Mouse (Mus musculus) thymus, postnatal 14 days (tissue): Measurements from ENCODE around the gene Fabp7.

Experiments used
- DNase-seq: peaks from one replicate; pipeline ENCODE4 v3.0.0; 2021

Fabp7 gene

DNA sequence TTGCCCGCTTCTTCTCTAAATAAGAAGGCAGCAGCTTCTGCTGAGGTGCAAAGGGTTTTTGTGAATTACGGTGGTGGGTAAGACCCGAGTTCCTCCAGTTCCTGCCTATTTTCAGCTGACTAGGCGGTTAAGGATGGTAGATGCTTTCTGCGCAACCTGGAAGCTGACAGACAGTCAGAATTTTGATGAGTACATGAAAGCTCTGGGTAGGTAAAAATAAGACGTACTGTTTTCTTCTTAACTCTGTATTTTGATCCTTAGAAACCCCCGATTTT is at the start of gene Fabp7:
Fabp7 (plus strand) TSS at position 6 of the 275 bp plus-strand sequence.
- no peak for DNase-seq

DNA sequence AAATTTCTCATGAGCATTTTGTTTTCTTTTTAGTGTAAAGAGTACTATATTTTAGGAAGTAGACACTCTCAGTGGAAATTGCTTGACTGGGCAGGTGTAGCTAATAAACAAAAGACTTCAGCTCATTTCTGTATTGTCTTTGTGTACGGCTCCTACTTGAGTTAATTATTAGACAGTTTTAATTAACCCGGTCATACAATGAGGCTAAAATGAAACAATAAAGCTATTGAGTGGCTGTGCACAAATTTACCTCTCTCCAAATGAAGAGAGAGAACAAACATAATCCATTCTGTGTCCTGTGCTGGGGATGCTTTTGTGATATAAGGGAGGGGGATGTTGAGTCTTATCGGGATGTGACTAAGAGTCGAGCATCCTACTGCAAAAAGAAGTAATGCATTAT is 43.9 kb upstream of the Fabp7 start:
- no peak for DNase-seq

DNA sequence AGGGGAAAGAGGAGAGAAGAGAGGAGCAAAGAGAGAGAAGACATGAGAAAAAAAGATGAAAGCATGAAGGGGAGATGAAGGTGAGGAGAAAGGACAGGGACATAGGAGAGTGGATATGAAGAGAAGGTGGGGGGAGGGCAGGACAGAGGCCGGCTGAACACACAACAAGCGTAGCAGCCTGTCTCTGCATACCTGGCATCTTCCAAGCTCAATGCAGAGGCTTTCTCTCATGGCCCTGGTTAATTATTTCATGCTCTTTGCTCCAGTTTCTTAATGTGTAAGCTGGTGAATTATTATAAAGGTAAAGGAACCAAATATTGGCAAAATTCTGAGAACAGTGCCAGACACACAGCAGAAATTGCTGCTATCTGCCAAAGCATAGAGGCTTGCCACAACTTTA is 43.3 kb upstream of the Fabp7 start:
- DNase-seq = no peak

DNA sequence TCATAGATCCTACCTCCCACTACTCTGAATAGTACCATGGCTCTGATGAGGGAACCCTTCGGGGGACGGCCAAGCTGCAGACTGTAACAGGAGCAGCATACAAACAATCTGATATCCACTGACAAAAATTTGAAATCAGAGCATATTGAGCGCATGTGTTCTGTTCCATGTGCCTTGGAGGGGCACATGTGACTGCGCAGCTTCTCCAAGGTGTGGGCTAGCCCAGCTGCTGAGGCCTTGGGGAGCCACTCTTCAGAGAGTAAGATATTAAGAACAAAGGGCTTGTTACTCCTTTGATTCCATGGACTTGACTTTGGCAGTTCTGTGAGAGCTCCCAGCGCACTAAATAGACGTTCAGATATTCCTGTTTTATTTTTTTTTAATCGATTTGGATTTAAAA is 41.6 kb upstream of the Fabp7 start:
- no peak for DNase-seq

DNA sequence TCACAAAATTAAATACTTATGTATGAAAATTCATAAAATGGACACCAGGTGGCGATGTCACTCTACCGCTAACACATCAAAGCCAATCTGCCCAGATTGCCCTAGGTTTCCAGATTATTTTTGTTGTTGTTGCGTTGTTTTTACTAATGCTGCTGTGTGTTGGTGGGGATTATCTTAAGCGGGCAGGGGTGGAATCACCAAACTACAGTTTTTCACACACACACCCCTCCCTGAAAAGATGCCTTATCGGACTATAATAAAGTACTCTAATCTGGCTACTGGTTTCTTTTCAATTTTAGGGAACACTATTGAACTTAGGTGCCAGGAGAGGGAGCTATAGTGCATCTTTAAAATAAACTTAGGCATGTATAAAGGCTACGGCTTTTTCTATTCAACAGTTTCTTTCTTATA is 41.1 kb upstream of the Fabp7 start:
- DNase-seq = peak; percentile 42

DNA sequence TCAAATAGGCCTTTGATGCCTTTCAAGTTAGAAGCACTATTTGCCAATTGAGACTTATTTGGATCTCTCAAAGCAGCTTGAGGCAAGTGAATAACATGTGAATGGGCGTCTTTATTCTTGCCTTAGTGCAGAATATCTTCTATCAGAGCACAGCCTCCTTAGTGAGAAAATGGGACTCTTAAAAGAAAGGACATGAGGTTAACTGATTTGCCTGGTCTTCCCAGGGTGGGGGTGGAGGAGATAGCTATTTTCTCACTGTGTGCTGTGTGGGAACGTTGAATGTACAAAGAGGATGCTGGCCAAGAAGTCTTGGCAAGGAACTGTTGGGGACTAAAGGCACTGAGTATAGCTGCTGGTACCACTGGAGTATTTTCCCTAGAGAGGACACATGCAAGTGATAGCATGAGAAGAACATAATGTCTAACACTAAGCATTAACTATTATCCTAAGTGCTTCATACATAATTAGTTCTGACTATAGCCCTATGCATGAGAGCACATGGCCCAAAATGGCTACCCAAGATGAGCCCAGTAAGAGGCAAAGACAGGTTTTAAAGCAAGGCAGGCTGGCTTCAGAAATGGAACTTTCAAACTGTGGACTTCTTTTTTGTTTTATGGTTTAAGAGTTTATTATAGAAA is 40.4 kb upstream of the Fabp7 start:
- no peak for DNase-seq

DNA sequence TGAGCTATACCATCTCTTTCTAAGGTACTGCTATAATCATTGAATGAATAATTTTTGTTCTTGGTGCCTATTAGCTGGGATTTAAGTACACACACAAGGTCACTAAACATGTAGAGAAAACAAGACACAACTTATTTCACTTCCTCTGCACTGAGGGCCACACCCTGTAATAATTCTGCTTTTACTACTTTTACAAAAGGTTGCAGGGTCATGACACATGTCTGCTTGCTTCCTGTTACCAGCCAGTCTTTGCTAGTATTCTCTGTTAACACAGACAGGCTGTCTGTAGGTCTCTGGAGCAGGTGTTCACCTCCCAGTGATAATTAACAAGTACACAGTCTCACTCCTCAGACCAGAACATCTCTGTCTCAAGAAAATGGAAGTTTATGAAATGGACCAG is 39.2 kb upstream of the Fabp7 start:
- no peak for DNase-seq

DNA sequence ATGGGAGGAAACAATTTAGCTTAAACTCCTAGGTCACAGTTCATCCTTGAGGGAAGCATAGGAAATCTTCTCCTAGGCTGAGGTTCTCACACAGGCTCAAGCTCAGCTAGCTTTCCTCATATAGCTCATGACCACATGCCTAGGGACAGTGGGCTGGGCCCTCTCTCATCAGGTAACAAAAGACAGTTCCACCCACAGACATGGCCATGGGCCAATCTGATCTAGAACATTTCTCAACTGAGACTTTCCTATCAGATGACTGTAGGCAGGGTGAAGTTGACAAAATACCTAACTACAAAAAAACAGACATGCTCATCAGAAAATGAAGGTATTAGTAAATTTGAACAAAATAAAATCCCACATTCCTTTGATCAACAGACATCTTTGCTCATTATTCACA is 37.6 kb upstream of the Fabp7 start:
- DNase-seq = no peak

DNA sequence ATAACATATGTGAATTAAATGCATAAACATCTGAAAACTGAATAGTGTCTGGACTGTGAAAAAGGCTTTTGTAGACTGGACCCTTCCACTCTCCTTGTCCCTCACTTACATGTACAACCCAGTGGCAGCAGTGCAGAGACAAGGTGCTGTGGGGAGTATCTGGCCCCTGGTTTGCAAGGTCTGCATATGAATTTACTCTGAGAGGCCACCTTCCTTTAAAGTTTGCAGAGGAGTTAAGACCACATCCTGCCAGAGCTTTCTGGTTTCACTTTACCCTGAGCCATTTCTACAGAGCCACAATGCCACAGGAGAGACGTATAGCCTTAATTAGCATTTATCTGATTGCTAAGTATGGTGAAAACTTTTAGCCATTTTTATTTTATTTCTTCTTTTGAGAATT is 31.3 kb upstream of the Fabp7 start:
- DNase-seq = peak; percentile 42

DNA sequence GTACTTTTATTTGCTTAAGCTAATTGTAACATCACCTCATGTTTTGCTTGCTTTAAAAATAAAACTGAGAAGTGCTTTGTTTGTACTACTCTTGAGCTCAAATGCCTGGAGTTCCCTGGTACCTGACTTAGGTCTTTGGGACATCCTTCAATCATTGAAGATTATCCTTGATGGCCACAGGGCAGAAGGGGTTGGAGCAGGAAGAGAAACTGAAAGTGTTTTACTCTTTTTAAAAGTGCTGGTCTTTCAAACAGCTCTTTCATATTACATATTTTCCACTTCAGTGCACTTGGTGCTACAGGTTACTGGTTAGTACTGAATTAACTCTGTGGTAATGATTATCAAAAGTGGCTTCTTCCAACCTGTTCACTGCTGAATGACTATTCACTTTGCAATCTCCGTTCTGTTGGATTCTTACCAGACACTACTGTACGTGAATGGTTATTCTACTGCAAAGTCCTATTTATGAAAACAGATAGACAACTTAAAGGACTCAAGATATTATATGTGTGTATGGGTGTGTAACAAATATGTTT is 29.4 kb upstream of the Fabp7 start:
- DNase-seq = no peak

DNA sequence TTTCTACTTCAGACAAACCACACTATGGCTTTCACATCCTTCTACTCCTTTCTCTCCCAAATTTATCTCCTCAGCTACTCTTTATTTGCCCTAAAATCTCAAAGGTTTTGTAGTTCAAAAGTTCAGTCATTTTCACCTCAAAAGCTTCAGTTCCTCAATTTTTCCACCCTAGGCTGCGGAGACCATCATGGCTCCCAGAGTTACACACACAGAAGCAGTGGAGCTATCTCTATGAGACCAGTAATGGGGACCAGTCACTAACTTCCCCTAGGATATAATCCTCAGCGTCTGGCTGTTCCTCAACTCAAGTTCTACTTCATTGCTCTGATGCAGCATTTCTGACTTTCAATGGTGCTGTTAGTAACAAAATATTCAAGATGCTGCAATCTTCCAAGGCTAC is 25.7 kb upstream of the Fabp7 start:
- DNase-seq = no peak

DNA sequence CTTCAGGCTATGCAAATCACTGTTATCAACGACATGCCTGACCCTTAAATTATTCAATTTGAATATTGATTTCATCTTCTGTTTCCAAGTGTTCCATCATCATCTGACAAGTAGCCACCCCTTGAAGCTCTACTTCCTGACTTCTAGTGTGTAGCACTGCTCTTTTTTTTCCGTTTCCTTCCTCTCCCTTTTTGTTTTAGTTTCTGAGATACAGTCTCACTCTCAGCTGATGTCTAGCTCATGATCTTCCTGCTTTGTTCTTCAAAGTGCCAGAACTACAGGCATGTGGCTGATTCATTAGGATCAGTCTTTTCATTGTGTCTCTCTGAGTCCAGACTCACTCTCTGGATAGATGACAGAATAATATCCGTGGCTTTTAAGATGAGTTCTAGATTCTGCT is 24.0 kb upstream of the Fabp7 start:
- no peak for DNase-seq

DNA sequence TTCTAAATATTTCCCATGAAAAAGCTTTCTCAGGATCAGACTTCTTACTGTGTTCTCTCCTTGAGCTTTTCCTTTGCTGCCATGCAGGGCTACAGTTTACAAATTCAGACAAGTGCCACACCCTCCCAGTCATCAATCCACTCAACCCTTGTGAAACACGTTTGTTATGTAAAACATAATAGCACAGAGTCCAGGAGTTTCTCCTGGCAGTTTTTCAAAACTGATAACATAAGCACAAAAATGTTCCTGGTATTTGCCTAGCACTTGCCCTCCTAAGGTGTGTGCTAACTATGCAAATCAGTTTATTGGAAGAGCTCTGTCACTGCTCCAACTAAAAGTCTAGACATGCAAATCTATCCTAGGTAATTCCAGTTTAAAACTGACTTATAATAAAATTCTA is 21.6 kb upstream of the Fabp7 start:
- no peak for DNase-seq

DNA sequence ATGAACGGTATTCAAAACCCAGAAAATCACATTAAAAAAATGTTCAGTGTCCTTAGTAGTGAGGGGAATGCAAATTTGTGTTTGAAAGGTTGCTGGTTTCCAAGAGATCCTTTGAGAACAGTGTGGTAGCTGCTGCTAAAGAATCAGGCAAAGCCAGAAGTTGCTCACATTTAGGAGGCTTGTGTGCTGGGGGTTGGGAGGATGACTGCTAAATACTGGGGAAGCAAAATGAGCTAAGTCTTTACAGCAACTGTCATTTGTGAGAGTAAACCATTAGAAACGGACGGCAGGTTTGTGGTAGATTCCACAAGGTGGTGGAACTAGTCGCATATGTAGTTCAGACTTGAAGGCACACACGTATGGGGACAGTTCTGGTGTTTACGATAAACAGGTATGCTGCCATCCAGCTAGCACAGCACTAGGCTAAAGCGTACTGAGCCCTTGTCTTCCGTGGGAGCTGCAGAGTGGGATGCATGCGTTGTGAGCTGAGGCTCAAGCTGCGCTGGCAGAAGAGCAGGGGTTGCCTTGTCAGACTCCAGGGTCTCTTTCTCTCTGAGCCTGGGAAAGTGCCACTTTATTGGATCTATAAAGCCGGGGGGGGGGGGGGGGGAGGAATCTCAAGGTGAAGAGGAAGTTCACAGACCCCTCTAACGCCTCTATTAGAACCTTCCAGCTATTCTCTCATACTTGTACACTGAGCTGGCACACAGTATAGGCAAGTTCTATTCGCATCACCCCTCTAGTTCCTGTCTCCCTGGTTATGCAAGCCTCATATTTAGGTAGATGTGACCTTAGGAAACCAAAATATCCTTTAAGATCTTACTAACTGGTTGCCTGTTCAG is 1.2 kb upstream of the Fabp7 start:
- no peak for DNase-seq

DNA sequence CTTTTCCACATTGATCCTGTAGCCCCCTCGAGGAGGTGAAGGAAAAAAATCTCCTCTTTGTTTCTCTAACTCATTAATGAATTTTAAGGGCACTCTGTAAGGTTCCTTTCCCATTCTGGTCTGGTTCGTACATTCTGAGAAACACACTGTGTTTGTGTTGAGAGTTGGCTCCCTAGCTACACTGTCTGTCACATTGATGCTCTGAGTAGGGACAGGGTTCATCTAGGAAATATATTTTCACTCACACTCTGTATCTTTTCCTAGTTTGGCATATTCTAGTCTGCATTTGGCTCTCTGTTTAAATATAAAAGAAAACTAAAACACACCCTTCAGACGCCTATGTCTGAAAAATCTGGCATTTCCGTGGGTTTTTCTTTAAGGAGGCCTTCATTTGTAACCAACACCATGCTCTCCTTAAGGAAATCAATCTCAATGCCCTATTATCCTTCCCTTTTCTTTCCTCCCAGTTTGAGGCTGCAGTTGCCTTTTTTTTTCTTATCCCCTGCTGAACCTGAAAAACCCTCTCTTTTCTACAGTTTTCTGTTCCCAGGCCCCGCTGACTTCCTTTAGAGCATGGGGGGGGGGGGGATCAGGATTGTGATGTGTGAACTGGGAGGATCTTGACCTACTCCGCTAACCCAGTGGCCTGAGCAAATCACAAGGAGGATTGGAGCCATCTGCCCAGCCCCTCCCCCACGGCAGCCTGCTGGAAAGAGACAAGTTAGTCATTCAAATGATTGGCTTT is 378 bp upstream of the Fabp7 start:
- DNase-seq = no peak

DNA sequence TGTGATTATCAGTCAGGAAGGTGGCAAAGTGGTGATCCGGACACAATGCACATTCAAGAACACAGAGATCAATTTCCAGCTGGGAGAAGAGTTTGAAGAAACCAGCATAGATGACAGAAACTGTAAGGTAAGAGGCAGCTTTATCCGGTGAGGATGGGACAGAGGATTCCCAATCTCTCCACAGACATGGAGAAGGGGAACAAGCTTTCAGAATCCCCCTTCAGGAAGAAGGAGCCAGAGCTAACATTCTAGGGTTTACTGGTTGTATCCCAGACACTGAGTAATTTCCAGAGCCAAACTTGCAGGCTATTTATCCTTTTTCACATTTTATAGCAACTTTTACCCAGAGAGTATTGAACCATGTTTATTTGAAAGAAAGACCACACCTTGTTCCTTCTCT is 871 bp downstream of the Fabp7 start:
- no peak for DNase-seq

DNA sequence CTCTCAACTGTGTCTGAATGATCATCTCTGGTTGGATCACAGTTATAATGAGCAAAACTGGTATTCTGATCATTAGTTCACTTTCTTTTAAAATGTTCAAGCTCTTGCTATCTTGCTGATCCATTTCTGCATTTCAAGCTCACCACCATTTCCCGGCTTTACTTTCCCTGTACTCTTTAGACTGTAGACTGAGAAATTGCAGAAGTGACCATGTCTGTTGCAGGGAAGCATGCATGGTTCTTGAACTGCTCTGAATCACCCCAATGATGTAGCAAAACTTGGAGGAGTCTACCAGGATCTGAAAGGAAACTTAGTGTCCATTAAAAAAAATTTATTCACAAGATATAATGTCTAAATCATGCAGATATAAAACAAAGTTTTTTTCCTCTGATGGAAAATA is 8.3 kb downstream of the Fabp7 start:
- no peak for DNase-seq

DNA sequence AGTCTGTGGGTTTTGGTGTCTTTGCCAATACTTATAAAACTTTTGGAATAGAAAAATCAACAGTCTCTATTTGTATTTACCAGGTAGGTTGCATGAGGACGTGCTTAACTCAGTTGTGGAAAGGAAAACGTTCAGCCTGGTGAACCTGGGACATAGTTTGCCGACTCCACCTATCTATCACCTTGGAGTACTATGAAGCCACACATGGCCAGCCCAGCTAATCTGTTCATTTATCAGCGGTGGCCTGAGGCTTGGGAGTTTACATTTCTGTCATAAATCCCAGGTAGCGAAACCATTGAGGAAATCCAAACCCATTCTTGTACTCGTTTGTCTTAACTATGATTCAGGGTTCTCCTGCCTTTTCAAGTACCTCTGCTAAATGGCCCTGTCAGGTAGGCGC is 9.3 kb downstream of the Fabp7 start, which contains the start of gene Smpdl3a:
Smpdl3a (plus strand) TSS at position 318 of the 400 bp plus-strand sequence.
- no peak for DNase-seq

DNA sequence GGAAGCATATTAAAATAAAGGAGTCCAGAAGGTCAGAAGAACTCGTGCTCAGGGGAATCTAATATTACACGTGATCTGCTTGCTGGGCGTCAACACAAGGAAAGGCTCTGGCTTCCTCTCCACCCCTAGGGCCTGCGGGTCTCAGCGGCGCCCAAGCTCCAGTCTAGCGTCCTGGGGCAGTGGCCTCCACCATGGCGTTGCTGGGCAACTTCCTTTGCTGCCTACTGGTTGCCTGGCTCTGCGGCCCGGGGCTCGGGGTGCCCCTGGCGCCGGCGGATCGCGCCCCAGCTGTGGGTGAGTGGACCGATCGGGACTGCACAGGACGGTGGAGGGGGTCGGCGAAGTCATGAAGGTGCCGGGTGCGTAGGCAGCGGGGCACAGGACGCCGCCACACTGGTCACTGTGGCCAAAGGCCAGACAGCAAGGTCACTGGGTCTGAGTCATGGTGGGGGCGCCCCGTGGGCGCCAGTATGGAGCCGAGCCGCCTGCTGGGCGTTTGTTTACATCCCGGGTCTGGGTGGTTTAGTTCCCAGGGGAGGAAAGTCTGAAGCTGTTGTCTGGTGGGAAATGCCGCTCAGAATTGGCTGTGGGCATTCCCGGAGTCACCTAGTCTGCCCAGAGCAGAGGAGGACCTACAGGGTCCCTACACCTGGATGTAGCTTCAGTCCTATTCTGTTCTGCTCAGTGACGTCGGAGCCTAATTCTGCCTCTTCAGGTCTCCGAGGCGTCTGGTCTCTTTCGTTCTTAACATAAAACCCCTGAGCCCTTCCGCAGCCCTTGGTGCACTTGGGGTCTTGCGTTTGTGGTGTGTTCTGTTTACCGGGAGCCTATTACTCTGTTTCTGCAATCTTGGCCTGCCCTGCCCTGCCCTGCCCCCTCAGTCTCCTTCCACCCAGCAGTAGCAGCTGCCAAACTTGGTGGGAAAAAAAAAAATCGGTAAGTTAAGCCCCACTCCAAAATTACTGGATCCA is 10.1 kb downstream of the Fabp7 start:
- peak; percentile 51 for DNase-seq

DNA sequence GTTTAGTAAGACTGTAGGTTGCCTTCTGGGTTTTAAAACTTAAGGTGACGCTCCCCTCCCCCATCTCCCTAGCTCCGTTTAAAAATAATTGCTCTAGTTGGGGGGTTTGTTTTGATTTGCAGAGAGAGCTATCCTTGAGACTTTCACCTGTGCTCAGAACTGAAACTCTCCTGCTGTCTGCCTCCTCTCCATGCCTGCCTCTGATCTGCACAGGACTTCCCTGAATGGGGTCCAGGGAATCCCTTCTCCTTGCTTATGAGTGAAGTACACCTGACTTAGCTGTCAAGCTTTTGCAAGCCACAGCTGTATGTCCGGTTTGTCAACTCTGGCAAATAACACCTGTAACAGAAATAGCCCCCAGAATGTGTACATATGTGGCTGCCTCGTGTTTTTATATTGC is 10.9 kb downstream of the Fabp7 start:
- DNase-seq = peak; percentile 13

DNA sequence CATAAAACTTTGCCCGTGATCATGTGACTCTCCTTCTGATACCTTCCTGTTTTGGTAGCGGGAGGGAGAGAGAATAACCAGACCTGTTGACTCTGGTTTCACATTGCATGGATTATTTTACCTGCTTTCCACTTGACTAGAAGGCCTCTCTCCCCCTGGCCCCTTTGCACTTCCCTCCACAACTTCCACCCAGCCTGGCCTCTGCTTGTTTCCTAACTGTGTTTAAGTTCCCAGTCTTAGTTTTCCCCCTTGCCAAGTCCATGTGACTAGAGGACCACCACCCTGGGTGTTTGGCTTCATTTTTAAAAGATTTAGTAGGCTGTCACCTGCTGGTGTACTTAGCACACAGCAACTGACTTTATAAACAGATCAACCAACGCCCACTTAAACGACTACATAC is 11.4 kb downstream of the Fabp7 start:
- DNase-seq = peak; percentile 45

DNA sequence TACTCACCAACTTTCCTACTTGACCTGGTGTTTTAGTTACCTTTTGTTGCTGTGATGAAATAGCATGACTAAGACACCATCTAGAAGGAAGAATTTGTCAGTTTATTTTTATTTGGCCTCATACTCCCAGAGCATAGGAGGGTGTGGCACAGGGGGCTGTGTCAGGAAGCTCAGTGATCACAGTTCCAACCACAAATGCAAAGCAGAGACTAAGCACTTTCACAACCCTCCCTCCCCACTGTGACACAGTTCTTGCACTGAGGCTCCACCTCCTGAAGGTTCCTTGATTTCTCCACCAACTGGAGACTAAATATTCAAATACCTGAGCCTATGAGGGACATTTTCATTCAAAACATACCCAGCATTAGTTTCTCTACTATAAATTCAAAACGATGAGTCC is 14.8 kb downstream of the Fabp7 start:
- no peak for DNase-seq

DNA sequence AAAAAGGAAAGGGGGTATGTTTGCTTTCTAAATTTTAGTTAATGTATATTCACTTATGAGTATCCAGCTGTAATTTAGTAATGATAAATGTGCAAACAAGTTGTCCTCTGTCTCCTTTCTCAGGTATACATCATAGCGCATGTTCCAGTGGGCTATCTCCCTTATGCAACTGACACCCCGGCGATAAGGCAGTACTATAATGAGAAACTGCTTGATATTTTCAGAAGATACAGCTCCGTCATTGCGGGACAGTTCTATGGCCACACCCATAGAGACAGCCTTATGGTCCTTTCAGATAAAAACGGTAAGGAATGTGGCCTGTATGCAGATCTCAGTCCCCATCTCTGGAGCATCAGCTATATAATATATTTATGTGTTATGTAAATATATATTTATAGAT is 23.1 kb downstream of the Fabp7 start:
- DNase-seq = no peak
